Mouse (Mus musculus) liver, embryonic 15.5 days (tissue): ENCODE results near the gene Cyb5r4. TPM values are rescaled to one million over a fixed set of nuclear protein-coding genes. Genes with fewer than 3 reads are reported as not detected.
A peak's percentile ranks its signal among the peaks of the same experiment; 100 is the strongest.
"Not testable (repeated sequence)": the region's sequence is repeated elsewhere in the genome, so short reads cannot be mapped to it uniquely, and the experiment has no call there.

ENCODE experiments used
- ATAC-seq: fragments of 200-750 bp; cut with Nextera tagmentation; 2 replicates; pipeline ENCODE4 v1.8.0; 2017; ENCODE audit warnings: moderate number of reproducible peaks, mild to moderate bottlenecking, moderate library complexity; ENCODE audit not compliant: insufficient read depth
- H3K27ac ChIP-seq: fragments of 300-500 bp; sonication (generic); replicated peaks from 2 replicates; pipeline ENCODE4 v1.5.1; 2015; ENCODE audit warnings: mild to moderate bottlenecking, inconsistent platforms
- H3K27me3 ChIP-seq: fragments of 300-500 bp; sonication (generic); 2 replicates; pipeline ENCODE4 v1.6.1; 2015; ENCODE audit warnings: mild to moderate bottlenecking, inconsistent platforms
- H3K36me3 ChIP-seq: fragments of 300-500 bp; sonication (generic); replicated peaks from 2 replicates; pipeline ENCODE4 v1.6.1; 2015; ENCODE audit warnings: moderate library complexity, mild to moderate bottlenecking, inconsistent platforms
- H3K4me1 ChIP-seq: fragments of 300-500 bp; sonication (generic); replicated peaks from 2 replicates; pipeline ENCODE4 v1.6.1; 2015; ENCODE audit warnings: inconsistent platforms
- H3K4me2 ChIP-seq: fragments of 300-500 bp; sonication (generic); 2 replicates; pipeline ENCODE4 v1.6.1; 2015; ENCODE audit warnings: moderate library complexity, mild to moderate bottlenecking, inconsistent platforms
- H3K4me3 ChIP-seq: fragments of 300-500 bp; sonication (generic); replicated peaks from 2 replicates; pipeline ENCODE4 v1.5.1; 2015; ENCODE audit warnings: mild to moderate bottlenecking, inconsistent platforms
- H3K9ac ChIP-seq: fragments of 300-500 bp; sonication (generic); 2 replicates; pipeline ENCODE4 v1.6.1; 2015; ENCODE audit warnings: moderate library complexity, mild to moderate bottlenecking, inconsistent platforms
- H3K9me3 ChIP-seq: fragments of 300-500 bp; sonication (generic); replicated peaks from 2 replicates; pipeline ENCODE4 v1.6.1; 2016; ENCODE audit warnings: inconsistent platforms
- WGBS: fragments of 180-500 bp; shearing (Covaris S2); methylation state at CpG from one replicate; pipeline ENCODE4 v1.1.7; 2015; ENCODE audit warnings: mixed read lengths; ENCODE audit not compliant: insufficient replicate concordance; 5-methylcytosine and 5-hydroxymethylcytosine counted together
- polyA plus RNA-seq: library from polyadenylated mRNA; unstranded; fragments of >200 nt; fragmentation: Nextera tagmentation; extraction: Ambion mirVana; gene quantifications from 2 replicates; pipeline ENCODE4 v1.2.1, GENCODE M21; 2015

Gene Cyb5r4
- polyA plus RNA-seq, result 32.2 and 32.4 TPM in 2 replicates

DNA sequence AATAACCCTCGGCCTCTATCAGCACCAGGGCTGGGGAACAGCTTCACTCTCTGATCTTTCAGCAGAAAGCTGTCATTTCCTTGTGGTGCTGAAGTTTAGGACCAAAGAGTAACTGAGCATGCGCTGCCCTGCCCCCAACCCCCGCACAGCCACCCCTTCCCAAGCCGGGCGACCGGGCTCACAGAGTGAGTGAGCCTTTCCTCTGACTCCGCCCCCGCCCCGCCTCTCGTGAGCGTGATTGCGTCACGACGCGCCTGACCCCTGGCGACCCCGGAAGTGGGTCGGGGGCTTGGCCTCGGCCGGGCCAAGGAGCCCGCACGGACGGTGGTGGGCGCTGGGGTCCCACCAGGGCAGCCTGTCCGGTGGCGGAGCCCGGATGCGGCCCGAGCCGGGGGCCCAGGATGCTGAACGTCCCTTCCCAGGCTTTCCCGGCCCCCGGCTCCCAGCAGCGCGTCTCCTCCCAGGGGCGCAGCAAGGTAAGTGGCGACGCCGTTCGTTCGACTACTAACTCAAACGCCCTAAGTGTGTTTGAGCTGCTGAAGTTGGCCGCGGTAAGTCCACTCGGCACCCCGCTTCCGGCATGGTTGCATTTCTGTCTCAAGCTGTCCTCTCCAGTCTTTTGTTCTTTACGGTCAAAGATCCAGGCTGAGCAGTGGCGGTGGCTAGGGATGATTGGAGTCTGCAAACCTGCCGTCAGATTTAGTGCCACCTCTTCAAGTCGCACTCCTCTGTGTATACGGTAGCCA lies at the start of gene Cyb5r4:
TSS of gene Cyb5r4 (plus strand) at position 237 of the 746 bp plus-strand sequence.
- Histone ChIP-seq H3K36me3 (no peaks in the 10 kb centered on the region), H3K9ac (peak within 1 kb of the TSS; percentile 72), H3K4me2 (peak within 1 kb of the TSS; percentile 71), H3K9me3 (no peaks in the 10 kb centered on the region), H3K4me1 (peaks cover 13% of the 10 kb centered on the region), H3K27ac (peak within 1 kb of the TSS; percentile 85), H3K4me3 (peak within 1 kb of the TSS; percentile 90), H3K27me3 (peaks cover 20% of the 10 kb centered on the region)
- peak; percentile 98 for ATAC-seq
- under 1% methylated on average over 52 of the region's 52 CpGs for WGBS

DNA sequence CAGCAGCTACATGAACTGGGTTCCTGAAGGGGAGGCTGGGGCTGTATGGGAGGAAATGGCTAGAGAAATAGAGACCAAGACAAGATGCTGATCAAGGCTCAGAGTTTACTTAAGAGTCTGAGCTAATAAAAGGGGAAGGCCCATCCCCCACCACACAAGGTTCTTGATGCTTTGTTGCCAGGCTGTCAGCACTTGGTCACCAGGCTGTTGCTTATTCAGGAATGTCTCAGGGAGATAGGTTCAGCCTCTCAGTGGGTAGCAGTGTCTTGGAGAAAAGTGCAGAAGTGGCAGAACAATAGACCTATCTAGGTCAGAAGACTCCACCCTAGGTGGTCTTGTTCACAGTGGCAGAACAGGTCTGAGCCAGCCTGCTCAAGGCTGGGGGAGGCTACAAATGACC lies 49.3 kb upstream of the Cyb5r4 start:
- not testable (repeated sequence) for H3K4me1 ChIP-seq, H3K36me3 ChIP-seq, H3K27ac ChIP-seq, H3K9me3 ChIP-seq, H3K4me3 ChIP-seq, ATAC-seq, H3K27me3 ChIP-seq, H3K4me2 ChIP-seq, H3K9ac ChIP-seq

DNA sequence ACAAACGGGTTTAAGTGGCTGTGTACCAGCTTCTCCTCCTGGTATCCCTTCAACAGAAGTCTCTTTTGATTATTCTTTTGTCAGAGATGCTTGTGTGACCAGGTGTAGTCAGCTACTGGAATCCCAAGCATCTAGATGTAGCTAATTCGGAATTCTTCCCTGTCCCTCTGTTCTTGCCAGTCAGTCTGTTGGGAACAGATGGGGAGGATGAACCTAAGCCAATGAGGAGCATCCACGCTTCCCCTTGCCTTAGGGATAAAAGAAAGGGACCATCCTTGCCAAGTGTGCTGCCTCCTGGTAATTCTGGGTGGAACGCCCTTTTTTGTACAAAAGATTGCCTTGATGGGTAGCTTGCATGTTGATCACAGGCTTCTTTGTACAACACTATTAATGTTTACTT lies 48.3 kb upstream of the Cyb5r4 start:
- no peaks in the 10 kb centered on the region for H3K36me3 ChIP-seq
- H3K4me2 ChIP-seq, result no peak overlapping the region
- H3K9me3 ChIP-seq, result no peaks in the 10 kb centered on the region
- no peak overlapping the region for H3K4me3 ChIP-seq
- no peak overlapping the region for H3K27ac ChIP-seq
- ATAC-seq, result no peak
- no peaks in the 10 kb centered on the region for H3K27me3 ChIP-seq
- no peaks in the 10 kb centered on the region for H3K4me1 ChIP-seq
- H3K9ac ChIP-seq, result no peak overlapping the region
- 46% methylated on average over 4 of the region's 4 CpGs for WGBS

DNA sequence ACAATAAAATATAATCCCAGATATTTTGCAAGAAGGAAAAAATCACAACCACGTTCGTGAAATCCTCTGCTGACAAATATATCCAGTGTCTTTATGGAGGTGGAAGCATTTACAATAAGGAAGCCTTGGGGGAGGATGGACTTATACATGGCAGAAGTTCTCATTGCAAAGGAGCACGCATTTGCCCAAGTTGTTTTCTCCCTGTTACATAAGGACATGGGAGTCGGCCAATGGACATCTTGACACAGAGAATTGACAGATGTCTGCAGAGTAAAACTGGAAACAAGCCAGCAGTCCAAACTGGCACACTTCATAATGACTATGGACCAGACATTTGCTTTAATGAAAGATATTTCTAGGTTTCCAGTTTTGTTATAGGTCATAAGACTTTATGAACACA lies 44.9 kb upstream of the Cyb5r4 start:
- no peaks in the 10 kb centered on the region for H3K9me3 ChIP-seq
- H3K4me1 ChIP-seq, result no peaks in the 10 kb centered on the region
- H3K4me3 ChIP-seq, result no peak overlapping the region
- WGBS, result 62% methylated on average over 4 of the region's 4 CpGs
- no peak overlapping the region for H3K4me2 ChIP-seq
- H3K9ac ChIP-seq, result no peak overlapping the region
- no peaks in the 10 kb centered on the region for H3K27me3 ChIP-seq
- H3K27ac ChIP-seq, result no peak overlapping the region
- H3K36me3 ChIP-seq, result no peaks in the 10 kb centered on the region
- no peak for ATAC-seq

DNA sequence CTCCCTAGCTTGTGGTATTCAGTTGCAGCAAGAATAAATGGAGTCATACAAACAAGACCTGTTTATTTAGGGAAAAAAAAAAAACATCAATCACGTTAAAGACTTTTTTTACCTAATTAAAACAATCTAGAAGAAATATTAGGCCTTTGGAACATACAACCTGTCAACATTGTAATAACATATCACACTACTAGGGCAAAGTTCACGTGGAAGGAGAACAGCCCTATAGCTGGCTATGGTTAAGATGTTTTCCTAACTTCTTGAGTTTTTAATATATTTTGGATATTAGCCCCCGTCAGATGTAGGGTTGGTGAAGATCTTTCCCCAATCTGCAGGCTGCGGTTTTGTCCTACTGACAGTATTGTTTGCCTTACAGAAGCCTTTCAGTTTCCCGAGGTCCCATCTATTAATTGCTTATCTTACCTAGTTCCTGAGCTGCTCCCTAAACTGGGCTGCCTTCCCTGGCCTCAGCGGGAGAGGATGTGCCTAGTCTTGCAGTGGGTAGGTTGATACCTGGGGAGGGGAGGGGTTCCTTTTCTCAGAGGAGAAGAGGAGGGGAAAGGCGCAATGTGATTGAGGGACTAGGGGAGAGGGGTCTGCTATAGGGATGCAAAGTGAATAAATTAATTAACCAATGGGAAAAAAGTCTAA lies 43.4 kb upstream of the Cyb5r4 start:
- no peaks in the 10 kb centered on the region for H3K27me3 ChIP-seq
- H3K9me3 ChIP-seq, result no peaks in the 10 kb centered on the region
- WGBS, result 46% methylated on average over 7 of the region's 7 CpGs
- H3K4me2 ChIP-seq, result no peak overlapping the region
- no peaks in the 10 kb centered on the region for H3K4me1 ChIP-seq
- ATAC-seq, result no peak
- H3K36me3 ChIP-seq, result no peaks in the 10 kb centered on the region
- H3K9ac ChIP-seq, result no peak overlapping the region
- no peak overlapping the region for H3K4me3 ChIP-seq
- H3K27ac ChIP-seq, result no peak overlapping the region

GRCm38 (mm10) chr9:86980048-86980447 lies 41.8 kb upstream of the Cyb5r4 start:
- no peak overlapping the region for H3K27ac ChIP-seq

GRCm38 (mm10) chr9:86980942-86981341 lies 40.9 kb upstream of the Cyb5r4 start:
- H3K4me2 ChIP-seq, result no peak overlapping the region
- H3K27me3 ChIP-seq, result no peaks in the 10 kb centered on the region
- WGBS, result 21% methylated on average over 2 of the region's 2 CpGs
- no peak for ATAC-seq
- H3K36me3 ChIP-seq, result no peaks in the 10 kb centered on the region
- H3K4me1 ChIP-seq, result no peaks in the 10 kb centered on the region
- no peaks in the 10 kb centered on the region for H3K9me3 ChIP-seq
- no peak overlapping the region for H3K27ac ChIP-seq
- H3K4me3 ChIP-seq, result no peak overlapping the region
- H3K9ac ChIP-seq, result no peak overlapping the region

More at GRCm38 (mm10) chr9:86980048-86980447, 41.8 kb upstream of the Cyb5r4 start:
- Histone ChIP-seq H3K4me2 (no peak overlapping the region), H3K27me3 (no peaks in the 10 kb centered on the region), H3K4me1 (no peaks in the 10 kb centered on the region), H3K9me3 (no peaks in the 10 kb centered on the region), H3K36me3 (no peaks in the 10 kb centered on the region), H3K9ac (no peak overlapping the region), H3K4me3 (no peak overlapping the region)
- no peak for ATAC-seq

- no peaks in the 10 kb centered on the region for H3K27me3 ChIP-seq
- no peak overlapping the region for H3K9ac ChIP-seq
- no peaks in the 10 kb centered on the region for H3K4me1 ChIP-seq
- 10% methylated on average over 10 of the region's 10 CpGs for WGBS
- H3K27ac ChIP-seq, result no peak overlapping the region
- H3K36me3 ChIP-seq, result no peaks in the 10 kb centered on the region
- no peak overlapping the region for H3K4me2 ChIP-seq
- H3K9me3 ChIP-seq, result no peaks in the 10 kb centered on the region
- H3K4me3 ChIP-seq, result no peak overlapping the region
- ATAC-seq, result no peak
Measured at GRCm38 (mm10) chr9:86981551-86981950, 40.3 kb upstream of the Cyb5r4 start.

GRCm38 (mm10) chr9:86984583-86984982 lies 37.2 kb upstream of the Cyb5r4 start:
- no peaks in the 10 kb centered on the region for H3K9me3 ChIP-seq
- no peaks in the 10 kb centered on the region for H3K27me3 ChIP-seq
- no peaks in the 10 kb centered on the region for H3K4me1 ChIP-seq
- H3K9ac ChIP-seq, result no peak overlapping the region
- H3K27ac ChIP-seq, result no peak overlapping the region
- H3K4me2 ChIP-seq, result no peak overlapping the region
- ATAC-seq, result no peak
- WGBS, result 40% methylated on average over 3 of the region's 3 CpGs
- H3K36me3 ChIP-seq, result no peaks in the 10 kb centered on the region
- no peak overlapping the region for H3K4me3 ChIP-seq

GRCm38 (mm10) chr9:86985105-86985504 lies 36.7 kb upstream of the Cyb5r4 start:
- Histone ChIP-seq H3K27me3 (no peaks in the 10 kb centered on the region), H3K4me2 (no peak overlapping the region), H3K36me3 (no peaks in the 10 kb centered on the region), H3K9me3 (no peaks in the 10 kb centered on the region), H3K4me1 (no peaks in the 10 kb centered on the region), H3K9ac (no peak overlapping the region), H3K27ac (no peak overlapping the region), H3K4me3 (no peak overlapping the region)
- WGBS, result 48% methylated on average over 6 of the region's 6 CpGs
- no peak for ATAC-seq

DNA sequence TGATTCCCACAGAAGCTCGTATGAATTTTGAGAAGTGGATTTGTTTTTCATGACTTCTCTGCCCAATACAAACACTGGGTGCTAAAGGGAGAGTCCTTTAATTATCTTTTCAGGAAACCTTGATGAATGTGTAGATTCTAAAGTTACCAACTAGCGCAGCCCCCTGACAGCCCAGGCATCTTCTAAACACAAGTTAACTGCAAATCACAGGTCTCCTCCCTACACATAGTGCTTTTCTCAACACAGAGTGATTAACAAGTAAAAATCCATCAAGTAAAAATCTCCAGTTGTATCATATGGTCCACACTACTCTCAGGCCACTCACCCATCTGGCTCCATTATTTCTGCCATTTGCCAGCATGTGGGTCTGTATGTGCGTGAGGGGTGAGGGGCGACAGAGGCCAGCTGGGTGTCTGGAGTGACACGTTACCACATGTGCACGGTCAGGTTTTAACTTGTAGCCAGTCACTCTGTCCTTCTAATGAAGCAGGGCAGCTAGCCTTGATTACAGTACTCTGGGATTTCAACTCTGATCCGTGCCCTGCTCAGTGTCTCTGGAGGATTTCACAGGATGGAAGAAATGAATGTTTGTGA lies 35.0 kb upstream of the Cyb5r4 start:
- H3K36me3 ChIP-seq, result no peaks in the 10 kb centered on the region
- no peaks in the 10 kb centered on the region for H3K27me3 ChIP-seq
- no peak for ATAC-seq
- H3K4me1 ChIP-seq, result no peaks in the 10 kb centered on the region
- H3K9ac ChIP-seq, result no peak overlapping the region
- H3K27ac ChIP-seq, result no peak overlapping the region
- WGBS, result 45% methylated on average over 7 of the region's 7 CpGs
- H3K4me3 ChIP-seq, result no peak overlapping the region
- no peaks in the 10 kb centered on the region for H3K9me3 ChIP-seq
- no peak overlapping the region for H3K4me2 ChIP-seq
